Mouse (Mus musculus) spleen, postnatal 10 days (tissue): ENCODE data around the gene Olfr221.
A peak's percentile ranks its signal among the peaks of the same experiment; 100 is the strongest.
"Not testable (repeated sequence)": the region's sequence is repeated elsewhere in the genome, so short reads cannot be mapped to it uniquely, and the experiment has no call there.

Experiments
- DNase-seq, 2 experiments: peaks; one replicate each; pipeline ENCODE4 v3.0.0; 2021 to 2022; ENCODE audit warnings: low spot score in 2 of 2

The Olfr221 gene

DNA sequence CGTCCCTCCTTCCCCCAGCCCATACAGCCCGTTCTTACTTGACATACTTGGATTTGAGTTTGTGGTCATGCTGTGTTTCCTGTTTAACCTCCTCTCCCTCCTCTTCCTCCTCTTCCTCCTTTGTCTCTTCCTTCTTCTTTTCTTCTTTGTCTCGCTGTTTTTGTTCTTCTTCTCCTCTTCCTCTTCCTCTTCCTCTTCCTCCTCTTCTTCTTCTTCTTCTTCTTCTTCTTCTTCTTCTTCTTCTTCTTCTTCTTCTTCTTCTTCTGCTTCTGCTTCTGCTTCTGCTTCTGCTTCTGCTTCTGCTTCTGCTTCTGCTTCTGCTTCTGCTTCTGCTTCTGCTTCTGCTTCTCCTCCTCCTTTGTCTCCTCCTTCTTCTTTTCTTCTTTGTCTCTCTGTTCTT lies at the start of gene Olfr221:
Olfr221 (minus strand) TSS at position 101 of the 400 bp plus-strand sequence.
- not testable (repeated sequence) for DNase-seq

DNA sequence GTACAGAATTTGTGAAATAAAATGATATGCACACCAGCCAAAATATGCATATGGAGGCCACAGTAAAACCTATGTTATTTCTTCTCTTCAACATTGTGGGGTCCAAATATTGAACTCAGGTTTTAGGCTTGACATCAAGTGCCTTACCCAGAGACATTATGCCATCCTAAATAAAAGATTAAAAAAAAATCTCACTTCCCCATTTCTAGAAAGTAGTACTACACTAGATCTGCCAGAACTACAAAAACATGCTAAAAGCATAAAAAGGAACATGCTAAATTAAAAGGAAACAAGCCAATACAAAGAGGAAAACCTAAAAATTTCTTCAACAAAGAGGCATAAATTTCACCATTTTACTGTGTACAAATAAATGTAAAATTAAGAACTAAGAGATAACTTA lies 40.8 kb upstream of the Olfr221 start:
- DNase-seq = no peak

DNA sequence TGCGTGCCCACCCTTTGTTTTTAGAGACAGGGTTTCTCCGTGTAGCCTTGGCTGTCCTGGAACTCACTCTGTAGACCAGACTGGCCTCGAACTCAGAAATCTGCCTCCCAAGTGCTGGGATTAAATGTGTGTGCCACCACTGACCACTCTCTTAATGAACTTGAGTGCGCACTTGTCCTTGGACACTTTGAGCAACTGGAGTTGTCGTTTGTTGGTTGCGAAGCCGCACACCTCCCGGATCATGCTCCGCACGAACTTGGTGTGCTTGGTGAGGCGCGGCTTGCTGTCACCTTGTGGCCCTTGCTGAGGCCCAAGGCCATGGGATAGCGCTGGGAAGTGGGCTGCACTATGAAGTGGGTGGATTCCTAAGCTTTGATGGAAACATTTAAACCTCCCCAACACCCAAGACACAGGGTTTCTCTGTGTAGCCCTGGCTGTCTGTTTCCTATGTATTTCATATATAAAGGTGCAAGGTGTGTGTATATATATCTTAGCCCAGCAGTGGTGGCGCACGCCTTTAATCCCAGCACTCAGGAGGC lies 29.4 kb upstream of the Olfr221 start:
- no peak for DNase-seq

DNA sequence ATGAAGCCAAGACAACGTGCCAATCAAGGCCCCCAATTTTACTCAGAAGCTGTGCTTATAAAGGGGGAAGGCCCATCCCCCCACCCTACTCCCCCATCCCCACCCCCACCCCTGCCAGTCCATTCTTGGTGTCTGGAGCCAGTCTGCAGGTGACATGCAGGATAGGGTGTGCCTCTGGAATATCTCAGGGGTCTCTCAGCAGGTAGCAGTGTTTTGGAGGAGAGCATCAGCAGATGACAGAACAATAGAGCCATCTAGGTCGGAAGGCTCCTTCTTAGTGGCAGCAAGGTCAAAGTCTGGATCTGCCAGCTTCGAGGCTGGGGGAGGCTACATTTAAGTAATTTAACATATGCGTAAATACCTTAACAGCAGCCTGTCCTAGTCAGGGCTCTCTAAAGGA lies 23.9 kb upstream of the Olfr221 start:
- DNase-seq = no peak

DNA sequence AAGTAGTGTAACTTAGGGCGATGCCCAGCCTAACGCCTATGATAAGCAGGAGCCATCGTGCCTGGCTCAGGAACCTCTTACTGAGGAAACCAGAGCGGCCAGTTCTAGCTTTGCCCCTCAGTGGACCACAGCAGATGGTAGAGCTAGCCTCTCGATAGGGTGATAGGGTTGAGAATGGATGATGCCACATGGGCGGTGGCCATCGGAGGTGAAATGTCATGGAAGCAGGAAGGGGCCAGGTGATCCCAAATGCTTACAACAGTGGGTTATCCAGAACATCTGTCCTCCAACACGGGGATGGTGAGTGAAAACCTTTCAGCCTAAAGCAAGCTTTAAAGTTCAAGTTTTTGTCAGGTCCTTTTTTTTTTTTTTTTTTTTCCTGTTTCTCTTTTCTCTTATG lies 19.5 kb upstream of the Olfr221 start:
- DNase-seq = no peak

DNA sequence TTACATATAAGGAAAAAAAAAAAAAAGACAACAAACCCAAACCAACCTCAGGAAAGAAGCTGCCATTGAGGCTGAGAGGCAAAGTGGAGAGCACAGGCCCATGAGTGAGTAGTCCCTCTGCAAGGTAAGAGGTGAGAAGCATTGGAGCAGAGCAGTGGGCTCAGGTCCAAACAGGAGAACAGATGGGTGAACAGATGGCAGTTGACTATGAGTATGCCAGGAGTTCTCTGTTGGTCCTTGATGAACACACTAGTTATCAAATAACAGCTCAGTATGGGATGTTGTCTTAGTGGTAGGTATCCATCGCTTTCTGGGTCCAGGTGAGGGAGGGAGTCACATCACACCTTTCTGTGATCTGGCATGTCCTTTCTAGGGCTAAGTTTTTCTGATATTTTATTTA lies 18.5 kb upstream of the Olfr221 start:
- DNase-seq = no peak

DNA sequence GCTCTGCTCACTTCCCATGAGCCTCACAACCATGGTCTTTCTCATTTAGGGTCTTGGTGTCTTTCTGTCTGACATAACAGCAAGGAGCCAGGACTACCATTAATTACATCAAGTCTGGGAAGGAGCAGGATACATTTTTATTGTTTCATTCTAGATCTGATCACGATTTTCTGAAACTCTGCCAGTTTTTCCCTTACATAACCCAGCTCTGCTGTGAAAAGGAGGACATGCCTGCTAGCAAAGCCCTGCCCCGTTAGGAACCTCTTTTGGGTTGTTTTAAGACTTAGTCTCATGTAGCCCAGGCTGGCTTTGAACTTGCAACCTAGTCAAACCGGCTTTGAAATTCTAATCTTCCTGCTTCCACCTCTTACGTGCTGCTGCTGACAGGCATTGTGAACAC lies 17.7 kb upstream of the Olfr221 start:
- no peak for DNase-seq

DNA sequence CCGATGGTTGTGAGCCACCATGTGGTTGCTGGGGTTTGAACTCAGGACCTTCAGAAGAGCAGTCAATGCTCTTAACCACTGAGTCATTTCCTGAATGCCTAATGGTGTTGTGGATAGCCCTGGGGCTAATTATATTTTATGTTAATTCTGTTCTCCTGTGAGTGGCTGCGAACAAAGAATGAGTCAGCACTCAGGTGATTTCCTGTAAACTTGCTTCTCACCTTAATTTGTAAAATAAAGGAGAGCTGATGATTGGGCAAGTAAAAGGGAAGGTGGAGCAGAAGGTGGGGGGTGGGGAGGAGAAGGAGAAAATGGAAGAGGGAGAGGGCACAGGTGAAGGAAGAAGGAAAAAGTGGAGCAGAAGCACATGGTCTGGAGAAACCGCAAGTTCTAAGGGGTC lies 10.5 kb upstream of the Olfr221 start:
- DNase-seq = not testable (repeated sequence)

DNA sequence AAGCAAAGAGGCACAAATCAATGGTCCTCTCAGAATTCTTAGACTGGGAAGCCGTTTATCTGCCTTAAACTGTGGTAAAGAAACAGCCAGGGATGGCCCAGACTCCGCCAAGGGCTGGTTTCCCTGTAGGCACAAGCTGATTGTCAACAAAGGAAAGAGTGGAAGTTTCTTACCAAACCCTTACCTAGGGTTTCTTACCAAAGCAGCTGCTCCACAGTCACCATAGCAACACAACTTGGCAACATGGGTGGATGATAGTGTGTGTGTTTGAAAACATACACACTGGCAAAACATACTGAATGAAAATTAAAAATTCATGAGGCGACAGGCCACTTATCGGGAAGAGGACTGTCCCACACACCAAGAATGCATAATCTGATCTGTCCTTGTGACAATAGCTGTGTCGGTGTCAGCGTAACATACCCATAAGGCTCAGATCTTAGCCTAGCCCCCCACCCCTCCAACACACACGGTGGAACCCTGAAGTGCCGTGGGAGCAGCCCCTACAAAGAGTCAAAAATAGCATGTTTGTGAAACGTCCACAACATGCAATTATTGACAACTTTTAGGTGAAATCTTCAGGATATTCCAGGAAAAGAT lies 3.8 kb upstream of the Olfr221 start:
- DNase-seq = no peak

DNA sequence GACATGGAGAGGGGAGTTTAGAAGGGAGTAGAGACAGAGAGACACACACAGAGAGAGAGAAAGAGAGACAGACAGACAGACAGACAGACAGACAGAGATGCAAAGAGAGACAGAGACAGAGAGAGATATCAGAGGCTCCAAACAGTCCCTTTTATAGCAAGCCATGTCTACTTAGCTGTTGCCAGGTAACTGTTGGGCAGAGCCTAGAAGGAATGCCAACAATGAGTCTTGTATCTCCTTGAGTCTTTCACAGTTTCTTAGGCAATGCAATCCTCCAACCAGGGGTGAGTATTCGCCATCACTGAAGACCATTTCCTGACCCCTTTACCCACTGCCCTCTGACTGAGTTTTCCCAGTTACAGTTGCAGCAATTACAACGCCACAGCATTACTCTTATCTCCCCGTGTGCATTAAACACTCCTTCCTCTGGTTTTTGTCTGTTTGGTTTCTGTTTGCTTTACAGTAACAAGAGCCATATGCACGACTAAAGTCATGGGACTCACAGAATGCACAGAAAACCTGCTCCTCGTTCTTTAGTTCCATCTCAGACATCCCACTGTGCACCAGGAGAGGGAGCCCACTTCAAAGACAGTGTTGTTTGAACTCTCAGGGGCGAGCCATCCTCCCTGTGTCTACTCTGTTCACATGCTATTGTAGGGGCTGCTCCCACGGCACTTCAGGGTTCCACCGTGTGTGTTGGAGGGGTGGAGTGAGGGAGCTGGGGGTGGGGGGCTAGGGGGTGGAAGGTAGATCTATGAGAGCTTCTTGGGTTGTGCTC lies 2.8 kb upstream of the Olfr221 start:
- DNase-seq = peak in 1 of 2 experiments; percentile 49

DNA sequence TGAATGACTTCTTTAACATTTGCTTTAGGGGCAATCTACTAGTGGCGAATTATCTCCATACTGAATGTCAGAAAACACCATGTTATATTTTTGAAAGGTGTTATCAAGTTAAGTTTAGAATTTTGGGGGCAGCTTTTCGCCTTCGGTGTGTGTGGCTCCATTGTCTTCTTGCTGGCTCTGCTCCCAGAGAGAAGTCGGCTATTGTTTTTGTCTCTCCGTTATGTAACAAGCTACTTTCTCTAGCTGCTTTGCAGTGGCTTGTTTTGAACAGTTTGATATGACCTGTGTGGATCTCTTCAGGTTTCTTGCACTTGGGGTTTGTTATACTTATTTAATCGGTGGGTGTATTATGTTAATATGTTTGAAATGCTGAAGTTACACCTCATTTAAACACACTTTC lies 1.2 kb upstream of the Olfr221 start:
- no peak for DNase-seq

DNA sequence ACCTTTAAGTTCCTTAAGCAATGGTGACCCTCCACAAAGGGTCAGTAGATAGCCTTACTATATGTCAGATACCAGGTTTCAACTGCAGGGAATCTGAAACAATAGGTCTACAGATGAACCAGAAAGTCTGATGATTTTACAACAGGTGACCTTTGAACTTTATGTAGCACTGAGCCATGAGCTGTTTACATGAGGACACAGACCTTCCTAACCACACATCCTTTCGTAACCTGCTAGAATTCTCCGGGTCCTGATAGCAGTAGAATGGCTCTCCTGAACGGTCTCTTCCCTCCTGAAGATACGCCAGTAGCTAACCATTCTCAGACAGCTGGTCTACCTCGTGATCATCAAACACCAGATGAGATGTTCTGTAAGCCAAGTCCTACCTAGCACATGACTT lies 2.9 kb downstream of the Olfr221 start:
- no peak for DNase-seq

DNA sequence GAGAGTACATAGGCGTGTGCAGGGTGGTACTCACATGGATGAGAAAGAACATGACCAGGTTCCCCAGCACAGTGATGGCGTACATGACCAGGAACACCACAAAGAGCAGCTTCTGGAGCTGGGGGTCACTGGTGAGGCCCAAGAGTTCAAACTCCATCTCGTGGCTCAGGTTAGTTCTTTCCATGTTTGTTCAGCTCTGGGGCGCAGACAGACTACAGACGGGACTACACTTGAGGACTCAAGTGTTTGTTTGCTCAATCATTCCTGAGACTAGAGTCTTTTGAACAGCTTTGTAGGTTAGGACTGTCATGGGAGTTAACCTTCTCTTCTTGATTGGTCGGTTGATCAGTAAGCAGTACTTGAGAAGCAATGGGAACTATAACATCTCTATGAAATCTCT lies 6.3 kb downstream of the Olfr221 start:
- no peak for DNase-seq

DNA sequence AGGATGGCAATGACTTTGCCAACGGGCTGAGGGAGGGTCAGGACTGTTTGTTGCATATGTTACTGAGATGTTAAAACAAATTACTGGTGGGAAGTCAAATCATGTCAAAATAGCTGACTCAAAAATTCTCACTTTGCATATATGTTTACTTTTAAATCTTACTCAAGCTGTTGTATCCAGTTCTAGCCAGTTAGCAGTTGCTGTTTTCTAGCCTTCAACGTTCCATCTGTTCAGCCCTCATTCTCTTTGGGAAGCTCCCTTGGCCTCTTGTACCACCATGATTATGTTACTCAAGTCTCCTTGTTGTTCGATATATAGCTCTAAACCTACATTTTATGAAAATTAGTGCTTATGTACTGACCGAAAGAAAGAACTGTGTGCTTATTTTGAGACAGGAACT lies 15.9 kb downstream of the Olfr221 start:
- no peak for DNase-seq

DNA sequence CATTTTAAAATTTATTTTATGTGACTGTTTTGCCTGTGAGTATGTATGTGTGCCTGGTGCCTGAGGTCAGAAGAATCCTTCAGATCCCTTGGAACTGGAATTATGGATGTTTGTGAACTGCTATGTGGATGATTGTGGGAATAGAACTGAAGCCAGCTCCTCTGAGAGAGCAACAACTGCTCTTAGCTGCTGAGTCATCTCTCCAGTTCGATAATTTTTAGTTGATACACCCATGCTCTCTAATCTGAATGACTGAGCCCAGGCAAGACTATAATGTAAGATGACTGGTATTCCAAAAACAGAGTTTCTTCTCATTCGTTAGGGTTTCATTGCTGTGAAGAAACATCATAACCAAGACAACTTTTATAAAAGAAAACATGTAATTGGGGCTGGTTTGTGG lies 18.1 kb downstream of the Olfr221 start:
- DNase-seq = no peak

DNA sequence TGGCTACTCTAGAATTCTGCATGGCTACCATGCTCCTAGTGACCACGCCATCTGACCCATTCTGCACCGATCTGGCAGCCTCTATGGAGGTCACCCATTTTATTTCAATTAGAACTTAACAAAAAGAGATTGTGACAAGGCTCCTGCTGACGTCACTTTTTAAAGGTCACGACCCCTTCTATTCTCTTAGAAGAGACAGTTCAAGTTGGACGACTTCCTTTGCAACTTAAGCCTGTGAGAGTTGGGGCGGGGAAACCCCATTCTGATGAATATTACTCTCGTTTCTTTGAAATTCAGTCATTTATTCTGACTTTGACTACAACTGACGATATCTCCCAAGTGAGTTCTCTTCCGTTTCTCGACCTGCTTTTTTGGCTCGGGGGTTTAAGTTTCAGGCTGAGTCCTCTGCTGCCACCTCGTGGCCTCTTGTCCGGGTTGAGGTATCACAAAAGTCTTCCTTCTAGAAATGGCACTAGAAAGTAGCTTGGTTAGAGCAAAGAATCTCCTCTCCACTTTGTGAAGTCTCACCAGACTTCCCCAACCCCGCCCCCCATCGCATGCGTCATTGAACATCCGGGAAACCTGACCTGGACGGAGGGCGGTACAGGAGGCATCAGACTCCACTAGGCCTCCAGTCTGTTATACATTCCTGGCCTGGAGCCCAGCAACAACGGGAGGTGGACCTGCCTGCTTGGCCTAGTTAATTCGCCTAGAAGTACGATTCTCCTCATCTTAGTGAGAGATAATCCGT lies 19.4 kb downstream of the Olfr221 start:
- DNase-seq = peak; percentile 87 to 95

DNA sequence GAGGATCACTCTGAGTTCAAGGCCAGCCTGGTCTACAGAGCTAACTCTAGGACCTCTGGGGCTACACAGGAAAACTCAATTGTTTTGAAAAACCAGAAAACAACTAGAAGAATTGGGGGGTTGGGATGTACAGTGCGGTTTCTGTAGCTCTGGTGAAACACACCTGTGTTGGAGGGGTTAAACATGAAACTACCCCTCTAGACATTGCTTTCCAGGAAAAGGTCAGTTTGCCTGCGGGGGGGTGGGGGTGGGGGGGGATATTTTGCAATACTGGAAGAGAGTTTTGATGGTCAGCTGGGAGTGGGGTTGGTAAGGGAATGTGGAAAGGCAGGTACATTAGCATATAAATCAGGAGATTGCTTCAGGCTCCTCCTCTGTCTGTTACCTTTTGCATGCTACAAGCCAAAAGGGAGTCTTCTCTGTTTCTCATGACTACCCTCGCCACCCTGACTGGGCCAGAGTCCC lies 20.0 kb downstream of the Olfr221 start:
- no peak for DNase-seq

DNA sequence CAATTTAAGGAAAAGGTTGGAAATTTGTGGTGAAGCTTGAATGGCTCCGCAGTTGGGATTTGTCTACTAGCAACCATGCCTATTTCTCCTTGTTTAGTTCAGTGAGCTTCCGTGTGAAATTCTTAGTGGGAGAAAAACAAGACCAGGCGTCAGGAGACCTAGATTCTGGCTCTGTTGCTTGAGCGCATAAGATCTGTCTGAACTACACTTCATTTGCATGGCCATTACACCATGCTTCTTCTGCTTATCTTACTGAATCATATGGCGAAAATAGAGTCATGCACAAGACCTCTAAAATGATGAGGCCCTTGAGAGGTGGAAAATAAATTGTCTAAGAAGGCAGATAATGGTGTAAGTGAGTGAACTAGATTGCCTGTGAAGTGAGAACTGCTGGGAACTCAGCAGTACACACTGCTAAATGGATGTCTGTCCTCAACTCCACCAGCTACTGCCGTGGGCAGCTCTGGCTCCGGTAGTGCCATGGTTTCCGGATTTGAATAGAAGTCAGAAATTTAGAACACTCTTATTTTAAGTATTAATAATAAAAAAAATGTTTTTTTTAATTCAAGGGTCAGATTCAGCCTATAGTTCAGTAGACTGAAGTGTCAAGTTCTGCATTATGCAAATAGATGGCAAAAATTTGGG lies 20.6 kb downstream of the Olfr221 start:
- no peak for DNase-seq

DNA sequence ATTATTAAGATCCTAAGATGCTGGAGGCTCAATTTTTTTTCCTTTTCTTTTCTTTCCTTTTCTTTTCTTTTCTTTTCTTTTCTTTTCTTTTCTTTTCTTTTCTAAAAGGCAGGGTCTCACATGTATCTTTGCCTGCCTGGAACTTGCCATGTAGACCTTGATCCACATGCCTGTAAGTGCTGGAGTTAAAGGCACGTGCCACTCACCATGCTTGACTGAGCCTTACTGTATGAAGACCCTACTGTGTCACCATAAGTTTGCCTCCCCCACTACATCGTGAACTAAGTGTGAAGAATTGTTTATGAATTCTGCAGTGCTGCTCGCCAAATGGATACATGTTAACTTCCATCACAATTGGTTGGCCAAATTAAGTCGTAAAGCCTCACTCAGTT lies 21.1 kb downstream of the Olfr221 start:
- no peak for DNase-seq

DNA sequence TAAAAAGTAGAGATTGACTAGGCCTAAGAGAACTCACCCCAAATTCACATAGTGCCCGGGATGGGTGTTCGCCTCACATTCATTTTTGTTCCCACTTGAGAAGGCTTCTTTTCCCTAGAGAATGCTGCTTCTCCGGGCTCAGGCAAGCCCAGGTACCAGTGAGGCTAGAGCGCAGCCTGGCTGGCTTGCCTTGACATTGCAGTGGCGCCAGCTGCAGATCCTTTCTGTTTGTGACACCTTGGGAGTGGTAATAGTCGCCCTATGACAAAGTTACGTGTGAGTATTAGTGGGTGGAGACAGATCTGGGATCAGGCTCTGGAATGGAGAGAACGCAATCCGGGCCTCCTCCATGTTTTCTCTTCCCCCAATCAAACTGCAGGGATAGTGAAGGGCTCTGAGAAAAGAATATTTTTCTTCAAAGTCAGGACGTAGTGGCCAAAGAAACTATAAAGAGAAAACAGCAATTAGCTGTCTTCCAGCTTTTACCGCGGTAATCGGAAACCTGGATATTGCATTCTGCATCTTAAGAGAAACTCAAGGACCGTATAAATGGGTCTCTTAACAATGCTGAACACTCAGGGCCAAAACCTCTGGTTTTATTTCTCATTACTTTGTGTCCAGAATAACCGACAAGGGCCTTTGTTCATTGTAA lies 21.6 kb downstream of the Olfr221 start, which contains the start of gene Zfp219:
Zfp219 (minus strand) TSS at position 248 of the 652 bp plus-strand sequence.
- DNase-seq = peak; percentile 74 to 80

DNA sequence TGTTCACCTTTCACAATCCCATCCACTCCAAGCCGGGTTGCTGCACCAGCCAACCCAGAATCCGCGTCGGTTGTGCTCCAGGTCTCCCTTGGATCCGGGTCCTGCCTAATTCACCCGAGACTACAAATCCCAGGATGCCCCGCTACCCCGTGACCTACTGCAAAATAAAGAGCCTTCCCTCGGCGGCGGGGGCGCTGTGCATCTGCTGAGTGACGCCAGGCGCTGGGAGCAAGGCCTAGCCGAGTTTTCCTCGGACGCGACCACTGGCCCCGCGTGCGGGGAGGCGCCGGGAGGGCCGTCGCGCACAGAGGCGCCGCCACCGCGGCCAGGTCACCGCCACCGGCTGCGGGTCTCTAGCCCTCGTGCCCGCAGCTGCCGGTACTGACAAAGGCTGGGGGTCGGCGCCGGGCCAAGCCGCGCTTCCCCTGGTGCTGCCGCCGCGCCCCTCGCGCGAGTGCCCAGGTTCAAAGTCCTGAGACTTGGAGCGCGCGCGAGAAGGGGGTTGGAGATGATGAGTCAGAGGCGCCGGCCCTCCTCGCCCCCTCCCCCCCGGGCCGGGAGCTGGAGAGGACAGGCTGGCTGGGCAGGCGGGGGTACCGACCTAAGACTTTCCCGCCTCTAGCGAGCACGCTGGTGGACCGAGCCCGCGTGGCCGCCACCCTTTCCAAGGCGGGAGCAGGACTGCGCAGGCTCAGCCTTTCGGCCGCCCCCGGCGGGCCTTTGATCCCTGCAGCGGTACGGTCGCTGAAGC lies 22.5 kb downstream of the Olfr221 start:
- peak; percentile 93 to 97 for DNase-seq
